Mouse (Mus musculus) kidney, postnatal 4 days (tissue): ENCODE results near the gene Agtpbp1.

Source experiments
- DNase-seq, 2 experiments: peaks; one replicate each; pipeline ENCODE4 v3.0.0; 2021; ENCODE audit warnings: mixed read lengths in 2 of 2

Agtpbp1 gene

GRCm38 (mm10) chr13:59531203-59531602, 53.8 kb downstream of the Agtpbp1 start:
- peak; percentile 63 to 67 for DNase-seq

DNA sequence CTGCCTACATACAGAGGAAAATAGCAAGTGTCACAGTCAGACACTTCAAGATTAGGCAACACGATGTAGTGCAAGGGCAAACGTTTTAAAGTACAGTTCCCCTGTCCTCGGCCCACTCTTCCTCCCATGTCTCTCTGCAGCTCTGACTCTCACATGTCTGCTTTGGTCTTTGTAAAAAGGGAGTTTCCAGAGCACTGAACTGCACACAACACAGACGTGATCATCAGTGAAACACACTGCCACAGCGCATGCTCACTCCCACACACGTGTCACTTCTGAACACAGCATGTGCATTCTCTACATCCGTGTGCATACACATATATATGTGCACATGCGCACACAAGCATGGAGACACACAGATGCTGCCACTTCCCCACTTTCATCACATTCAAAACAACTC, 54.5 kb downstream of the Agtpbp1 start:
- no peak for DNase-seq

DNA sequence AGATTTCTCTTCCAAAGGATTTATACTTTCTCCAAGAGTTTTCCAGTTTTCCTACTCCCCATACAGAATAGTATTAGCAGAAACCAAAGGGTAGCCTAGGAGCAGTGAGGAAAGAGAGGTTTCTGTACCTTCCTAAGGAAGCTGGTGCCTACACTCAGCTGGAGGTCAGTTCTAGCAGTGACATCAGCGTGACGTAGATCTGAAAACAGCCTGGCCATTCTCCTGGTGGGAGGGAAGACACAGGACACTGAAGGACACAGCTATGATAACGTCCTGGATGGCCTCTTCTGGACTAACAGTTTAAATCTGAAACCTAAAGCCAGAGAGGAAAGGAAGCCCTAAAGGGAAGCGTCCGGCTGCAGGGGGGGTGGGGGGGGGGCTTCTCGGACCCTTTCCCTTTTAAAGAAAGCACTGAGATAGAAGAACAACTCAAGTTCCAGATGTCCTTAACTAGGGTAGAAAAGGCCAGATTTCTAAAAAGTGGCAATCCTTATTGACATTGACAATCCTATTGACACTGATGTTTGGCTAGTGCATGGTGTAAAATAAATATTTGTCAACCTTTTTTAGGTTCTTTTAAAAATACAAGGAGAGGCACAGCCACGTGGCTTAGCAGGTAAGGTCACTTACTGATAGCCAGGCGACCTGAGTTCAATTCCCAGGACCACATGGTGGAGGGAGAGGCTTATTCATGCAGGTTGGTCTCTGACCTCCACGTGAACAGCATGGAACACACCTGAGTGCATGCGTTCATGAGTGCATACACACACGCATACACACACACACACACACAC, 63.6 kb downstream of the Agtpbp1 start:
- no peak for DNase-seq

DNA sequence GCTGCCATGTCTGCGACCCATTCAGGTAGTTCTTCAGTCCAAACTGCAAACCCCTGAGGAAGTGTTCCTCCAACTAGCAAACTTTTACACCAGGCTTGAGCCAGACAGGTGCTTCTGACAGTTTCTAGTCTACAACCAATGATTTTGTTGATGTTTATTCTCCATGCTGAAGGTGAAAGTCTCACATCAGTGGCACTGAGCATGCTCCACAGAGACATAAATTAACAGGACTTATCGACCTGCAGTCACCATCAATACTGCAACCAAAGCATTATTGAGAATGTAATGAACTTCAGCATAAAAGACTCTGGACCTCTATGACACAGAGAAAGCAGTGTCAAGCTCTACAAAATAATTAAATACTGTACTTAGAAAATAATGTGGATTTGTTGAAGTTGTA, 64.2 kb downstream of the Agtpbp1 start:
- DNase-seq = no peak

- no peak for DNase-seq
These were observed 65.5 kb downstream of the Agtpbp1 start for GRCm38 (mm10) chr13:59519479-59519878.

DNA sequence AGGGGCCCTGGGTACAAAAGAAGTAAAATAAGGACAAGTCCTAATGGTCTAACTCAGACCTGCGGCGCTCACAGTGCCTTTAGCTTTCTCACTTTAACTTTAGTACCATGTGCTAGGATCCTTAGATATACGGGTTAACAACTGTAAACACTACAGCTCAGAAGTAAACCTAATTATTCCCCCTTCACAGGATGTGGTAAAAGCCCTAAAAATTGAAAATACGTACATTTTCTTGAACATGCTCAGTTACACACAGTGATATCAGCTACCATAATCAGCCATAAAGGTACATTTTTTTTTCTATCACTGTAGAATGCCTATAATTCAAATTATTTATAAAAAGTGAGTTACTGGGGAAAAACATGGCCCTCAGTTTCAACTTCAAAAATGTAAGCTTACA, 67.0 kb downstream of the Agtpbp1 start:
- DNase-seq = no peak

GRCm38 (mm10) chr13:59515074-59515473, 70.0 kb downstream of the Agtpbp1 start:
- peak; percentile 60 to 69 for DNase-seq

DNA sequence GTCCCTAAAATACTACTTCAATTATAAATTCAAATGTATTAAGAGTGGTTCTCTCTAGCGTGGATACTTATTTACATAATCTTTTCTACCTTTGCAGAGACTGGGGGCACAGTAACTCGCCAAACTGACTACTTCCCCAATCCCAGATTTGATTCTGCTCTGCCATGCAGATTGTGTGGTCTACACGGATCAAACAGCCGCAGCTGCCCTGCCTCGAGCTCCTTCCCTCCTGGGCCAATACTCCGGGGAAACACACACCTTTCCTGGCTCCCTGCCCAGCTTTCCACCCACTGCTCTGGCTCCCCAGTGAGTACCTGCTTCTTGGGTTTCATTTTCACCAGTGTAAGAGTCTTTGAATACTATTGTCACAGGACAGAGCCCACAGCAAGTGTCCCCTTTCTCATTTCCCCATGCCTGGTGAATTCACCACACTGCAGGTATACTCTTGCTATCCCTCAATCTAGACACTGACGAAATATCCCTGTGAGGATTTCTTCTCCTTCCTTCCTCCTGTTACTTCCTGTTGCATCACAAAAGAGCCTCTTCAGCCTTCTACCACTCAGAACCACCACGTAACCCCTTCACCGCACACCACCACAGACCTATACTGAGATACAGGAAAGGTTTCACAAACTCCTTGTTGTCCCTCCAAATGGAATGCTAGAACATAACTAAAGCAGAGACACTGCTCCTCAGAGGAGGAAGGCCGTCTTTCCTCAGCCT, 75.2 kb downstream of the Agtpbp1 start:
- DNase-seq = peak; percentile 38 to 39

DNA sequence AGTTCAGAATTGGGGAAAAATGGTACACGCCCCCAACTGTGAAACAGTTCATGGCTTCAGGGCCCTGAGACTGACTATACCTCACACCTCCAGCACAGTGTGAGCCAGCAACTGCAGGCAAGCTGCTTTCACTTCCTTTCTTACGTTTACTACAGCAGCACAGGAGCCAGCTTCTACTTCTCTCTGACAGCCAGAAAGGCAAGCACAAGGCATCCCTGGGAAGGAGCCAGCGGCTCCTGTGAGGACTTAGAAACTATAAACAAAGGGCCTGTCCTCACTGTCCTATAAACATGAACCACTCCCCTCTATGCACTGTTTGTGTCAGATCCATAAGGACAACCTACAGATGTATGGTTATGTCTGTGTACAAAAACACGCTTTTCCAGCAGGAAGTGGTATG, 76.4 kb downstream of the Agtpbp1 start:
- DNase-seq = no peak

DNA sequence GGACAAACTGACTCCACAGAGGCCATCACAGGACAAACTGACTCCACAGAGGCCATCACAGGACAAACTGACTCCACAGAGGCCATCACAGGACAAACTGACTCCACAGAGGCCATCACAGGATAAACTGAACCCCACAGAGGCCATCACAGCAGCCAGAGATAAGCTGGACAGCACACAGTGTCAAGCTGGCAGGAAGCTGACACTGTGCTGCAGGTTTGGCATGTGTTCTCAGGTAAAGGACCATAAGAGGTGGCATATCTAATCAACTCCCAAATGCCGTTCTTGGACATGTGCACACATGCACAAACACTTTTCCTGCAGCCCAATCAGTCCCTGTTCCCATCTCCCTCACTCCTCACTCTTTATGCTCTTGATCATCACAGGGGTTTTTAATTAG, 78.6 kb downstream of the Agtpbp1 start:
- DNase-seq = no peak

DNA sequence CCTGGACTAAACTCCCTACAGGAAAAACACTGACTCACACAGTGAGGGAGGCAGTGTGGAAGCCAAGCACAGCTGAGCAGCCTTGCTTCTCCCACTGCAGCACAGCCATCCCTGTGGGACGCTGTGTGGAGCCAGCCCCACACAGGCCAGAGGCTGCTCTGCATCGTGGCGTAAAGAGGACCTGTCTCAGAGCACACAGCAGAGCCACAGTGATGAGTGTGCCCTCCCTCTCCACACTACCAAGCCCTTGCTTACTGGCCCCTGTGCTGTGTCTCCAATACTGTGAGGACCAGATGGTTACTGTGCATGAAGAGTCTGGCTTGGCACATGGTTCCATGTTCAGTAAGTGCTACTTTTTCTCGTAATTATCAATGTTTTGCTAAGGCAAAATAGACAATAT, 79.2 kb downstream of the Agtpbp1 start:
- no peak for DNase-seq

- no peak for DNase-seq
These were observed 81.4 kb downstream of the Agtpbp1 start for GRCm38 (mm10) chr13:59503581-59503980.

GRCm38 (mm10) chr13:59499831-59500230, 85.2 kb downstream of the Agtpbp1 start:
- DNase-seq = no peak

GRCm38 (mm10) chr13:59499374-59499773, 85.7 kb downstream of the Agtpbp1 start:
- no peak for DNase-seq

- DNase-seq = no peak
These were observed 86.8 kb downstream of the Agtpbp1 start for GRCm38 (mm10) chr13:59498191-59498590.

- DNase-seq = no peak
These were observed 89.2 kb downstream of the Agtpbp1 start for GRCm38 (mm10) chr13:59495839-59496238.

DNA sequence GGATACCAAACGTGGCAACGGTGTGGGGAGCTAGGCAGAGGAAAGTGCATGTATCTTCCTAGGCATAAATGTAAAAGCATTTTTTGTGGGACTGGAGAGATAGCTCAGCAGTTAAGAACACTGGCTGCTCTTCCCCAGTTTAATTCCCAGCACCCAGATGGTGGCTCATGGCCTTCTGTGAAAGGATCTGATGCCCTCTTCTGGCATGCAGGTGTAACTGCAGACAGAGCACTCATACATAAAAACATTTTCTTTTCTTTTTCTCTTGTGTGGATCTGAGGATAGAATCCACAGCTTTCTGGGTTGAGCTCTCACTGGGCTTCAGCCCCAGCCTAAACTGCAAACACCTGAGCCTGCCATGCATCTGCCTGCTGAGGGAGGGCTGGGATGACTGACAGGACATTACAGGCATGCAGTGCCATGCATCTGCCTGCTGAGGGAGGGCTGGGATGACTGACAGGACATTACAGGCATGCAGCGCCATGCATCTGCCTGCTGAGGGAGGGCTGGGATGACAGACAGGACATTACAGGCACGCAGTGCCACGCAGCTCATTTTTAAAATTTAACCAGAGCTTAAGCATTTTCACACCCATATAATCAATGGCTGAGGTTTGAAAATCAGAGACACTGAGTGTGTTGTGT, 90.3 kb downstream of the Agtpbp1 start:
- DNase-seq = no peak

DNA sequence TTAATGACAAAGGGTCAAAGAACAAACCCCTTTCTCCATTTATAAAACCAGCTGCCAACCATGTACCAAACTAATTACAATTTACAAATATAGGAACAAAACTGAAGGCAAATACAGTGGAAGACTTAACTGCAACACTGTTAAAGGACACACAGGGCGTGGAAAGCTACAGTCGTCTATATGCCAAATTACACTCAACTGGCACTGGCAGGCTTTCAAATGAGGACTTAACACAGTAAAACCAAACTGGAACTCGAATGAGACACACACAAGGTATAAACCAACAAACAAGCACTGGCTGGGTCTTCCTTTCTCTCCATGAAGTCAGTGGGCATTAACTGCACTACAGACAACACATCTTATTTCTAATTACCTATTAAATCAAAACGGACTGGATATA, 94.3 kb downstream of the Agtpbp1 start:
- DNase-seq = no peak

GRCm38 (mm10) chr13:59489143-59489542, 95.9 kb downstream of the Agtpbp1 start:
- DNase-seq = no peak

- no peak for DNase-seq
These were observed 97.7 kb downstream of the Agtpbp1 start for GRCm38 (mm10) chr13:59487287-59487686.

GRCm38 (mm10) chr13:59486243-59486642, 98.8 kb downstream of the Agtpbp1 start:
- DNase-seq = no peak

GRCm38 (mm10) chr13:59485456-59485855, 99.6 kb downstream of the Agtpbp1 start:
- DNase-seq = no peak

GRCm38 (mm10) chr13:59481484-59481855, 103.6 kb downstream of the Agtpbp1 start:
- no peak for DNase-seq
